Mouse (Mus musculus) G1E (cell line): Measurements from ENCODE around the gene Tprkb.
"Not testable (repeated sequence)": the region's sequence is repeated elsewhere in the genome, so short reads cannot be mapped to it uniquely, and the experiment has no call there.

Source experiments
- CTCF ChIP-seq: IDR thresholded peaks from 2 replicates; pipeline ENCODE4 v1.5.1; 2012; ENCODE audit warnings: low read depth, low read length, inconsistent platforms, mixed read lengths
- GATA1 ChIP-seq: IDR thresholded peaks from 2 replicates; pipeline ENCODE4 v1.6.1; 2012; ENCODE audit warnings: borderline replicate concordance, low read length, inconsistent platforms, mixed read lengths
- GATA2 ChIP-seq: IDR thresholded peaks from 2 replicates; pipeline ENCODE4 v1.6.1; 2012; ENCODE audit warnings: low read depth, low read length, inconsistent platforms, borderline replicate concordance
- POLR2AphosphoS5 ChIP-seq: IDR thresholded peaks from 2 replicates; pipeline ENCODE4 v1.6.1; 2012; ENCODE audit warnings: low read depth, low read length, inconsistent platforms; ENCODE audit not compliant: insufficient replicate concordance
- TAL1 ChIP-seq: conservative IDR thresholded peaks from 2 replicates; pipeline ENCODE4 v1.6.1; 2012; ENCODE audit warnings: low read depth, low read length, inconsistent platforms, mixed read lengths

DNA sequence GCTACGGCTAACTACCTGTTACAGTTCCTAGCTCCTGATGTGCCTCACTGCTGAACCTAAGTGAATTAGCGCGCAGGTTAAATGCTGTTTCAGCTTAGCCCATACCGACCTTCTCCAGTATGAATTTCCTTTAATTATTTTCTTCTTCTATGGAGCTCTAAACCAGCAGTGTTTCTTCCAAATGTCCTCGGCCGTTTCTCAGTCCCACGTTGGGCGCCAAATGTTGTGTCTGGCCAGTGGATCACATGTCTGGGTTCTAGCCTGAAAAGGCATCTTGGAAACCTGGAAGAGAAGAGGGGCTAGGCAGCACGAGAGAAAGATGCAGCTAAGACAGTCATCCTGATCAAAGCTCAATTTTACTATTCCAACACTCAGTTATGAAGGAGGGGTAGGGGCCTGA is 28.4 kb upstream of the Tprkb start:
- not testable (repeated sequence) for TF ChIP-seq CTCF, GATA1, TAL1, POLR2AphosphoS5, GATA2
